Mouse (Mus musculus) heart, postnatal 0 days (tissue): ENCODE data around the gene Patj.

Source experiments
- CTCF ChIP-seq: IDR thresholded peaks from 2 replicates; pipeline ENCODE4 v1.5.1; 2016; ENCODE audit warnings: antibody characterized with exemption, control low read depth, low read depth
- EP300 ChIP-seq: IDR thresholded peaks from 2 replicates; pipeline ENCODE4 v1.6.1; 2016; ENCODE audit warnings: antibody characterized with exemption, low read depth

- TF ChIP-seq CTCF: no peak
- no peak for TF ChIP-seq EP300
These were observed 151.0 kb downstream of the Patj start for GRCm38 (mm10) chr4:98546456-98547176.
